Mouse (Mus musculus) midbrain, embryonic 13.5 days (tissue): Measurements from ENCODE around the gene Flot1. TPM values are rescaled to one million over a fixed set of nuclear protein-coding genes. Genes with fewer than 3 reads are reported as not detected.

Experiments
- ATAC-seq: fragments of 200-750 bp; cut with Nextera tagmentation; 2 replicates; pipeline ENCODE4 v1.8.0; 2017; ENCODE audit warnings: mild to moderate bottlenecking, moderate TSS enrichment, moderate library complexity
- H3K27ac ChIP-seq: fragments of 300-500 bp; sonication (generic); 2 replicates; pipeline ENCODE4 v1.5.1; 2015; ENCODE audit warnings: inconsistent platforms, mild to moderate bottlenecking, moderate library complexity
- H3K27me3 ChIP-seq: fragments of 300-500 bp; sonication (generic); 2 replicates; pipeline ENCODE4 v1.6.1; 2015; ENCODE audit warnings: mild to moderate bottlenecking, inconsistent platforms
- H3K36me3 ChIP-seq: fragments of 300-500 bp; sonication (generic); 2 replicates; pipeline ENCODE4 v1.6.1; 2015; ENCODE audit warnings: mild to moderate bottlenecking, inconsistent platforms
- H3K4me1 ChIP-seq: fragments of 300-500 bp; sonication (generic); replicated peaks from 2 replicates; pipeline ENCODE4 v1.6.1; 2015; ENCODE audit warnings: inconsistent platforms
- H3K4me2 ChIP-seq: fragments of 300-500 bp; sonication (generic); replicated peaks from 2 replicates; pipeline ENCODE4 v1.6.1; 2015; ENCODE audit warnings: moderate library complexity, mild to moderate bottlenecking, inconsistent platforms
- H3K4me3 ChIP-seq: fragments of 300-500 bp; sonication (generic); replicated peaks from 2 replicates; pipeline ENCODE4 v1.5.1; 2015; ENCODE audit warnings: mild to moderate bottlenecking, inconsistent platforms
- H3K9ac ChIP-seq: fragments of 300-500 bp; sonication (generic); replicated peaks from 2 replicates; pipeline ENCODE4 v1.6.1; 2015; ENCODE audit warnings: mild to moderate bottlenecking, inconsistent platforms
- H3K9me3 ChIP-seq: fragments of 300-500 bp; sonication (generic); 2 replicates; pipeline ENCODE4 v1.6.1; 2016; ENCODE audit warnings: mild to moderate bottlenecking, inconsistent platforms
- WGBS: fragments of 180-500 bp; shearing (Covaris S2); methylation state at CpG from one replicate; pipeline ENCODE4 v1.1.7; 2015; 5-methylcytosine and 5-hydroxymethylcytosine counted together
- polyA plus RNA-seq: library from polyadenylated mRNA; unstranded; fragments of >200 nt; fragmentation: Nextera tagmentation; extraction: Ambion mirVana; gene quantifications from 2 replicates; pipeline ENCODE4 v1.2.1, GENCODE M21; 2015

Flot1 gene
- polyA plus RNA-seq, 1 experiment from 2014 or later, result 59.6 TPM

DNA sequence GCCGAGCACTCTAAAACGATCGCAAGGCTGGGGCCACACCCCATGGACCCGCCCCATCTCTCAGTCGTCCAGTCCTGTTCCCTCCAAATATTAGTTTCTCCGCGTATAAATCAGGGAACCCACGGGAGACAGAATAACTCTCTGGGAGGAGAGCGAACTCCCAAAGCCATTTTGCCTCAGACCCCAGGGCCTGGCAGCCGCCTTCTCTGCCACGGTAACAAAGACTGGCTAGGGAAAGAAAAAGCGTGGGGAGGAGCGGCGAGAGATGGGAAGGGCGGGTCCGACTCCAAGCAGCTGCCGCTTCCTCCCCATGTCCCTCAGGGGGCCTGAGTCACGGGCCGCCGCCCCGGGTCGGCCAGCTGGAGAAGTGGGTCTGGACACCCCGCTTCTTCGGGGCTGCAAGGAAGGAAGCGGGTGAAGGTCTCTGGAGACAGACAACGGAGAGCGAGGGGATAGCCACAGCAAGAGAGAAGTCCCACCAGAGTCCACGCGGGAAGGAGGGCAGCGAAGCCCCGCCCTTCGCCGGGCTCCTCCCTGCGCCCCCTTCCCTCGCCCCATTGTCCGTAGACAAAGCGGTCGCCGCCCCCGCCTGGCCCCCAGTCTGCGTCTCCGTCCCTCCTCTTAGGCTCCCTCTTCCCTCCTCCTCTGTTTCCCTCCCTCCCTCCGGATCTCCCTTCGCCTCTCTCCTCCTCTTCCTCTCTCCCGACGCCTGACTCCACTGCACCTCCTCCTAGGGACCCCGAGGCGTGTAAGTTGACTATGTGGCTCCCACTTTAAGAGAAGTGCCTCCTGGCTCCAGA, 42.7 kb downstream of the Flot1 start, which contains the start of gene Ppp1r18:
Gene Ppp1r18, plus strand, starts transcription at position 113 of the 800 bp plus-strand sequence.
- Histone ChIP-seq H3K4me2 (peak within 1 kb of the TSS; percentile 92), H3K9ac (peak within 1 kb of the TSS; percentile 97), H3K4me1 (peaks cover 60% of the 10 kb centered on the region), H3K4me3 (peak within 1 kb of the TSS; percentile 84), H3K9me3 (no peaks in the 10 kb centered on the region), H3K27ac (peak within 1 kb of the TSS; percentile 99), H3K36me3 (peaks cover 4% of the 10 kb centered on the region; the same call in 1 of the 2 replicates), H3K27me3 (no peaks in the 10 kb centered on the region)
- peak; percentile 67 for ATAC-seq
- WGBS, result under 1% methylated on average over 46 of the region's 48 CpGs

DNA sequence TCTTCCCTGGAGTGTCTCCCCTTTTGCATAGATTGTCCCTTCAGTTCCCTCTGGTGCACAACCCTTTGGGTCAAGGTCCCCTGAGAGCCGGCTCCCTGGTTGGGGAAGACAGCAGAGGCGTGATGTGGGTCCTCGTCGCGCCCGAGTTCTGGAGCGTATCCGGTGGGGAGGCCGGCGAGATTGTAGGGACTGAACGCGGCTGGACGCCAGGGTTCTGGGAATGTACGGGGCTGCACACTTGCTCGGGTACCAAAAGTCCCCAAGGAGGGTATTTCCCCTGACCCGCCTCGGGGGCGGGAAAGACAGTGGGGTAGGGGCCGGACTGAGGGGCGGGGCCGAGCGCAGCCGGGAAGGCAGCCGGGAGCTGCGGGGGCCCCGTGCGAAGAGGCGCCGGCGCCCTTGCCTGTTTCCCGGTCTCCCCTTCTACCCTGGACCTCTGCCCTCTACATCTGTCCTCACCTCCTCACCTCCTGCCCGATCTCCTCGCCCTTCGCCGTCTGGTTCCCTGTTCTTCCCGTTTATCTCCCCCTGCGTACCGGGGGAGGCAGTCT, 43.3 kb downstream of the Flot1 start:
- peak overlapping the region; percentile 97 for H3K9ac ChIP-seq
- peaks cover 9% of the 10 kb centered on the region for H3K36me3 ChIP-seq
- peak overlapping the region; percentile 84 for H3K4me3 ChIP-seq
- WGBS, result under 1% methylated on average over 38 of the region's 38 CpGs
- no peaks in the 10 kb centered on the region for H3K27me3 ChIP-seq
- H3K9me3 ChIP-seq, result no peaks in the 10 kb centered on the region
- H3K4me1 ChIP-seq, result peaks cover 62% of the 10 kb centered on the region
- ATAC-seq, result peak; percentile 57
- peak overlapping the region; percentile 99 for H3K27ac ChIP-seq
- H3K4me2 ChIP-seq, result peak overlapping the region; percentile 92

- no peak for ATAC-seq
- WGBS, result 8% methylated on average over 26 of the region's 26 CpGs
- H3K4me1 ChIP-seq, result peaks cover 64% of the 10 kb centered on the region
Observed at GRCm38 (mm10) chr17:35866911-35867890, 44.2 kb downstream of the Flot1 start.

GRCm38 (mm10) chr17:35868165-35868820, 45.3 kb downstream of the Flot1 start:
- 41% methylated on average over 13 of the region's 17 CpGs for WGBS
- peak overlapping the region; percentile 92 for H3K4me2 ChIP-seq
- H3K9me3 ChIP-seq, result no peaks in the 10 kb centered on the region
- peak overlapping the region; percentile 99 for H3K27ac ChIP-seq
- no peak for ATAC-seq
- H3K9ac ChIP-seq, result peak overlapping the region; percentile 97
- peak overlapping the region; percentile 84 for H3K4me3 ChIP-seq
- H3K27me3 ChIP-seq, result no peaks in the 10 kb centered on the region
- peaks cover 75% of the 10 kb centered on the region for H3K4me1 ChIP-seq
- peaks cover 17% of the 10 kb centered on the region for H3K36me3 ChIP-seq

More at GRCm38 (mm10) chr17:35866911-35867890, 44.2 kb downstream of the Flot1 start:
- peak overlapping the region; percentile 97 for H3K9ac ChIP-seq
- peak overlapping the region; percentile 99 for H3K27ac ChIP-seq
- H3K4me2 ChIP-seq, result peak overlapping the region; percentile 92
- peaks cover 14% of the 10 kb centered on the region for H3K36me3 ChIP-seq
- H3K27me3 ChIP-seq, result no peaks in the 10 kb centered on the region
- no peaks in the 10 kb centered on the region for H3K9me3 ChIP-seq
- H3K4me3 ChIP-seq, result peak overlapping the region; percentile 84

GRCm38 (mm10) chr17:35868961-35869345, 45.9 kb downstream of the Flot1 start:
- peak overlapping the region; percentile 84 for H3K4me3 ChIP-seq
- H3K9me3 ChIP-seq, result no peaks in the 10 kb centered on the region
- H3K9ac ChIP-seq, result peak overlapping the region; percentile 97
- no peaks in the 10 kb centered on the region for H3K27me3 ChIP-seq
- H3K27ac ChIP-seq, result no peak overlapping the region
- peak overlapping the region; percentile 92 for H3K4me2 ChIP-seq
- ATAC-seq, result no peak
- H3K4me1 ChIP-seq, result peaks cover 82% of the 10 kb centered on the region
- H3K36me3 ChIP-seq, result peaks cover 18% of the 10 kb centered on the region
- 8% methylated on average over 7 of the region's 7 CpGs for WGBS

DNA sequence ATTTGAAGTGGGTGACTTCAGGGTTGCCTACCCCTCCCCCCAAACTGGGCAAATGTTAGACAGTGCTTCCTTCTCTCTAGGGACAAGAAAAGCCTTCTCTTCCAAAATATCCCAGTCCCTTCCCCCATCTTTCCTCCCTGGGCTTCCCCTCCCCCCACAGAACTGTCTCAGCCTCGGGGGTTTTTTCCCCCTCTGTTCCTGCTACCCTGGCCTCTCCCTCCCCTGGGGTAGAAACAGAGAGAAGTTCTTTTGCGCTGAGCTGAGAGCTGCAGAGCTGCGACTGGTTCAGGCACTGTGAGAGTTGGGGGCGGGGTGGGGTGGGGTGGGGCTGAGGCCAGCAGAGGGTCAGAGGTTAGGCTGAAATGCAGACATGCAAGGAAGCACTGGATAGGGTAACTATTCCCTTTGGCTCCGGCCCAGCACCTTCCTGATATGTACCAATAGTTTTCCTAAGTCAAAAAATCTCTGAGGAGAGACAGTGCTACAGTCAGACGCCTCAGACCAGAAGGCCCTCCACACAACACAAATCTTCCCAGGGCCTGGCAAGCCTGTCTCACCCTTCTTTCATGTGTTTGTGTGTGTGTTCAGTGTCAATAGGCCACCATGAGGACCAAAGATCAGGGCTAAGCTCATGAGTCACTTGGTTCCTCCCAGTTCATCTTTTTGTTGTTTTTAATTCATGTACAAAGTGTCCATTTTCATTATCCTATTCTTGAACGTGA, 46.5 kb downstream of the Flot1 start:
- no peaks in the 10 kb centered on the region for H3K27me3 ChIP-seq
- no peaks in the 10 kb centered on the region for H3K9me3 ChIP-seq
- H3K4me1 ChIP-seq, result peaks cover 79% of the 10 kb centered on the region
- peak overlapping the region; percentile 84 for H3K4me3 ChIP-seq
- H3K27ac ChIP-seq, result peak overlapping the region; percentile 31
- H3K36me3 ChIP-seq, result peaks cover 24% of the 10 kb centered on the region
- peak overlapping the region; percentile 92 for H3K4me2 ChIP-seq
- H3K9ac ChIP-seq, result peak overlapping the region; percentile 97
- no peak for ATAC-seq
- WGBS, result 3% methylated on average over 7 of the region's 7 CpGs

- H3K4me1 ChIP-seq, result peaks cover 71% of the 10 kb centered on the region
Observed at GRCm38 (mm10) chr17:35870151-35870883, 47.3 kb downstream of the Flot1 start.

DNA sequence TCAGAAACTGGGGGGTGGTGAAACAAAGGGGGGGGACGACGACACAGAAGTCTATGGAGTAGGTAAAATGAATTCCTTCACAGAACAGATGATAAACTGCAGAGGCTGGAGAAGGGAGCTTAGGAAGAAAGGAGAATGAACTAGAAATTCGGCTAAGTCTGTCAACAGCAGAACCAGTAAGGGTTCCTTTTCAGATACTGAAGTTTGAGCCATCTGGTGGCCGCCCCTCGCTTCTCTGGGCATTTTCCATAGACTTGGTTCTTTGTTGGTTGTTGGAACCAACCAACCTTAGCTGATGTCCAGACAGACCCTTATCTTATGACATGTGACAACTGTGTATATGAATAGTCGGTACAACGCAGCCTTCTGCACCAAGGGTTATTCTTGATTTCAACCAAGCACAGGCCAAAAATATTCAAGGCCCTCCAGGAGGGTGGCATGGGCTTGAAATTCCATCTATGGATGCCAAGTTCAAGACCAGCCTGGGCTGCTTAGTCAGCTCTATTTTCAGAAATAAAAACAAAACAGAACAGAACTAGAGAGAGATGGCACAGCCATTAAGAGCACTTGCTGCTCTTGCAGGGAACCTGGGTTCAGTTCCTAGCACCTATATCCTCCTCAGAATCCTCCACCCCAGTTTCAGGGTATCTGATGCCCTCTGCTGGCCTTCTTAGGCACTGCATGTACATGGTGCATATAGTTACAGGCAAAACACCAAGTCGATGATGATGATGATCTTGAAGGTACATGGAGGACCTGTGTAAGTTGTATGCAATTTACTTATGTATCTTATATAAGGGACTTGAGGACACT, 48.1 kb downstream of the Flot1 start:
- no peak for ATAC-seq
- H3K9me3 ChIP-seq, result no peaks in the 10 kb centered on the region
- 93% methylated on average over 8 of the region's 8 CpGs for WGBS
- H3K36me3 ChIP-seq, result peaks cover 38% of the 10 kb centered on the region
- peak overlapping the region; percentile 97; the same call in 1 of the 2 replicates for H3K9ac ChIP-seq
- H3K4me2 ChIP-seq, result peak overlapping the region; percentile 92
- peaks cover 71% of the 10 kb centered on the region for H3K4me1 ChIP-seq
- peak overlapping the region; percentile 31; the same call in 1 of the 2 replicates for H3K27ac ChIP-seq
- no peaks in the 10 kb centered on the region for H3K27me3 ChIP-seq
- peak overlapping the region; percentile 84 for H3K4me3 ChIP-seq

More at GRCm38 (mm10) chr17:35870151-35870883, 47.3 kb downstream of the Flot1 start:
- H3K9ac ChIP-seq, result peak overlapping the region; percentile 97
- no peaks in the 10 kb centered on the region for H3K9me3 ChIP-seq
- peak overlapping the region; percentile 92 for H3K4me2 ChIP-seq
- H3K27ac ChIP-seq, result peak overlapping the region; percentile 31
- peak overlapping the region; percentile 84 for H3K4me3 ChIP-seq
- peaks cover 32% of the 10 kb centered on the region for H3K36me3 ChIP-seq
- no peak for ATAC-seq
- 74% methylated on average over 9 of the region's 9 CpGs for WGBS
- no peaks in the 10 kb centered on the region for H3K27me3 ChIP-seq

GRCm38 (mm10) chr17:35873774-35874519, 50.9 kb downstream of the Flot1 start:
- 0 out of 2 replicates have a peak overlapping the region, but pooled peaks have one; percentile 47 for H3K27ac ChIP-seq
- peaks cover 51% of the 10 kb centered on the region for H3K4me1 ChIP-seq
- H3K9ac ChIP-seq, result peak overlapping the region; percentile 47; the same call in 1 of the 2 replicates
- H3K4me2 ChIP-seq, result peak overlapping the region; percentile 37
- WGBS, result 33% methylated on average over 21 of the region's 21 CpGs
- H3K4me3 ChIP-seq, result peak overlapping the region; percentile 8; the same call in 1 of the 2 replicates
- H3K9me3 ChIP-seq, result no peaks in the 10 kb centered on the region
- peaks cover 41% of the 10 kb centered on the region for H3K36me3 ChIP-seq
- H3K27me3 ChIP-seq, result no peaks in the 10 kb centered on the region
- ATAC-seq, result peak; percentile 37; the same call in 1 of the 2 replicates
